Mouse (Mus musculus) Patski (cell line): ENCODE data around the gene Ncmap. TPM values are rescaled to one million over a fixed set of nuclear protein-coding genes. Genes with fewer than 3 reads are reported as not detected.

Experiments
- ATAC-seq: fragments of 100-300 bp; one replicate; pipeline ENCODE4 v1.8.0; 2021
- CTCF ChIA-PET: fragments of 350-600 bp; sonication (Branson Sonifier 250); formaldehyde crosslinking; loops from one replicate; lab custom pipeline; 2022; ENCODE audit warnings: inconsistent platforms; lab: Charles Lee
- POLR2A ChIA-PET: fragments of 350-600 bp; sonication (Branson Sonifier 250); formaldehyde crosslinking; loops from one replicate; lab custom pipeline; 2022; ENCODE audit warnings: antibody characterized with exemption, inconsistent platforms; lab: Charles Lee
- DNase-seq: peaks from one replicate; pipeline ENCODE4 v3.0.0-alpha.2; 2011; ENCODE audit warnings: low read depth, low spot score
- H3K27me3 ChIP-seq: fragments of 371-371 bp; one replicate; pipeline ENCODE4 v1.5.1; 2021
- CTCF ChIP-seq: fragments of 100-300 bp; IDR thresholded peaks from one replicate; pipeline ENCODE4 v1.5.1; 2021
- in situ Hi-C: fragments of 300-500 bp; cut with MboI; formaldehyde crosslinking; loops from 3 replicates; pipeline ENCODE4 v1.11.1; 2018; ENCODE audit warnings: low pct_unique_long_range_greater_than_20kb, mixed read lengths
- polyA plus RNA-seq: library from polyadenylated mRNA; unstranded; gene quantifications from one replicate; pipeline ENCODE4 v1.2.3, GENCODE M21; 2021

The Ncmap gene
- polyA plus RNA-seq, 1 experiment from 2014 or later = not detected

DNA sequence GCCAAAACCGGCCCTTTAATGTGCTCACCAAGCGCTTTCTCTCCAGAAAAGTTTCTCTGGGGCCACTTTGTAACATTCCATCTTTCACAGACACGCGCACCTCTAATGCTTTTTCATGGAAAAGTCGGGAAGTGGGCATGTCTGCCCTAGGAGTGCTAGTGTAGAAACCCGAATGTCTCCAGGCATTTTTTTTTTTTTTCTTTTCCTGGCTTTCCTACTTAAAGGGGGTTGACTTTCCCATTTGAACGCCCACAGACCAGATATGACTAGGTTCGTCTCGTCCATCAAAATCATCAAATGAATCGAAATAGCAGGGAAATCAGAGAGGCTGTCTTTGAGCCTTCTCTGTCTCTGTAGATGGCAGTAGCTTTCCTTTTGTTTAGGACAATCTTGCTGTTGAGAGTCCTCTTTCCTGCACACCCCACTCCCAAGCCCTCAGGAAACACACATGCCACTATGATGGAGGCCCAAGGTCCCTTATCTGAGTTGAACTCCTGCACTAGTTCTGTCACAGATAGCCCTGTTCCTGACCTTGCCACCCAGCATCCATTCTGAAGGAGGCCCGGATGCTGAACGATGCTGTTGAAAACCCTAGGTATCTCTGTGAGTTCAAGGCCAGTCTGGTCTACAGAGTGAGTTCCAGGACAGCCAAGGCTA lies 44.1 kb downstream of the Ncmap start:
- H3K27me3 ChIP-seq = no peaks in the 10 kb centered on the region
- TF ChIP-seq CTCF = no peak
- in situ Hi-C loops = no loop called here
- ChIA-PET CTCF (interaction anchor here (0.8 to 0.9 kb wide), 2 partner anchors 58 to 204 kb away, joined by 3 read pairs; no protein-coding TSS in a partner anchor), POLR2A (no interaction called here)
- DNase-seq = no peak
- peak; percentile 17 for ATAC-seq

DNA sequence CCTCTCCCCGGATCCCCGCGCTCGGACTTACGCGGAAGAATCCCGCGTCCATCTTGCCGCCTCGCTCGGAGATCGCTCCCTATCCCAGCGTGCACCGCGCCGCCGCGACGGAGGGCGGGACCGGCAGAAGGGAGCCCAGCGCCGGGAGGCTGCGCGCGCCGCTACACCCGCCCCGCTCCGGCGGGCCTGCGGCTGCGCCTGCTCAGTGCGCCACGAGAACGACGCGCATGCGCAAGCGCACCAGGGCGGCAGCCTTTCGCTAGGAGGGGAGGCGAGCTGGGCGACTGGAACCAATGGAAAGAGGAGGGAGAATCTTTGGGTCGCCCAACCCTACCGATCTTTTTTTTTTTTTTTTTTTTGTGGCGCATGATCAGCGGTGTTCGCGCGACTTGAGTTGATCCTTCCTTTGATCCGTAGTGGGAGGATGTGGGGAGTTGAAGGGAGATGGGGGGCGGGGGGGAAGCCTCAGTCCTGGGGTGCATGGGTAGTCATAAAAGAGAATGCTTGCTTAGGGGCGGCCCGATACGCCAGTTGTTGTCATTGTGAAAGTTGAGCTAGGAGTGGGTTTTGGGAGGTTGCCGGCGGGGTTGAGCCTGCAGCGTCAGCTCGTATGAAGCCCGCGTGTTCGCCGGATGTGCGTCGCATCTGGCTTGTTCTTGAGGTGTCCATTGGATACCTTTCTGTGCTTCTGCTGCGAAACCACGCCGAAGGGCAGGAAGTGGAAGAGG lies 44.8 kb downstream of the Ncmap start, which contains the start of gene Srrm1:
Gene Srrm1, minus strand, starts transcription at position 256 of the 728 bp plus-strand sequence.
- no peak for TF ChIP-seq CTCF
- no peaks in the 10 kb centered on the region for H3K27me3 ChIP-seq
- ChIA-PET CTCF (interaction anchor here (0.8 to 0.9 kb wide), 2 partner anchors 58 to 203 kb away, joined by 3 read pairs; no protein-coding TSS in a partner anchor), POLR2A (no interaction called here)
- peak; percentile 93 for DNase-seq
- in situ Hi-C loops = no loop called here
- ATAC-seq = peak; percentile 78

DNA sequence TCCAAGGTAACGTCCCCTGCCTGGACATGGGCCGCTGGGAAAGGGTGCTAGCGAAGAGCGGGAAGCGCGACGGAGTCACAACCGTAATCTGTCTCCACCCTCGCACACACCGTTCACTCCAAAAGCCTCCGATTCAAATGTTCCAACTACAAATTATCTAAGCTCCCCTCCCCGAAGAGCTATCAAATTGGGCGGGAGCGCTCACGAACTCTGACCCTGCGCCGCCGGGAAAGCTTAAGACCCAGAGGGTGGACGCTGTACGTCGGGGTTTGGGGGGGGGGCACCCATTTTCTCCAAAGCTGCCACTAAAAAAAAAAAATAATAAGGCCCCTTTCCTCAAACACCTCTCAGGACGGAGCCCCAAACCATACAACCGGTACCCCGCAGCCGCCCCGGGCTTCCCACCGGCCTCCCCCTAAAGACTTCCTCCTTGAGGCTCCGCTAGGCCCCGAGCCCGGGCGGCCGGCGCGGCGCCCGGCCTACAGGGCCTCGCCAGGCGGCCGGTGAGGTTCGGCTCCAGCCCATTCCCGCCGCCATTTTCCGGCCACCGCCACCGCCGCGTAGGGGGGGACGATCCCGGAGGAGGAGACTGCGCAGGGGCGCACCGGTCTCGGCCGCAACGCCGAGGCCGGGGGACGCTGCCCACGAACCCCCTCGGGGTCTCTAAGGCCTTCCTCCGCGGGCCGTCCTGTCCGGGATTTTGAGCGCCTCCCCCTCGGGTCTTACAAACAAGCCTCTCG lies 45.5 kb downstream of the Ncmap start:
- CTCF ChIA-PET = interaction anchor here (1.0 kb wide), 1 partner anchor 14 kb away, joined by 3 read pairs; no protein-coding TSS in a partner anchor
- peak; percentile 13 for ATAC-seq
- DNase-seq = no peak
- TF ChIP-seq CTCF = no peak
- H3K27me3 ChIP-seq = no peaks in the 10 kb centered on the region
- in situ Hi-C loops = no loop called here
- POLR2A ChIA-PET = interaction anchor here (0.9 to 1.2 kb wide), 2 partner anchors 15 to 32 kb away, joined by 3 to 5 read pairs; no protein-coding TSS in a partner anchor

- CTCF ChIA-PET = no interaction called here
- ATAC-seq (no peak), DNase-seq (no peak)
- in situ Hi-C loops = no loop called here
- H3K27me3 ChIP-seq = no peaks in the 10 kb centered on the region
- POLR2A ChIA-PET = interaction anchor here (0.6 to 1.6 kb wide), 2 partner anchors 15 to 65 kb away, joined by 3 read pairs; partner anchors contain the start of gene Clic4
- no peak for TF ChIP-seq CTCF
Measured at GRCm38 (mm10) chr4:135337376-135337942, 60.6 kb downstream of the Ncmap start.

DNA sequence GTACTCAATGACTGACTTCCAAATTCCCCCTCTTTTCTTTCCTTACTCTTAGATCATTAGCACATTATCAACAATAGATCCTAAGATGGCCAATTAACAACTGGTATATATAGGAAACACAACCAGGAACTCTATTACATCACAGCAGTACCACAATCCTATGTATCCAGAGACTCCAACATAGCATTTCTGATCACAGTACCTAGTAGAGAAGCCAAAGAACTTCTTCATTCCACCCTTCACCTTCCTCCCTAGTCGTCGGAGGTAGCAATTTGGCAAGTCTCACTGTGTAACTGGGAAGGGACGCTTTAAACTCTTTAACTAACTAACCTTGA lies 62.0 kb downstream of the Ncmap start:
- DNase-seq (no peak), ATAC-seq (no peak)
- no peaks in the 10 kb centered on the region for H3K27me3 ChIP-seq
- in situ Hi-C loops = no loop called here
- POLR2A ChIA-PET = no interaction called here
- no peak for TF ChIP-seq CTCF
- CTCF ChIA-PET = no interaction called here

- DNase-seq (no peak), ATAC-seq (no peak)
- in situ Hi-C loops = no loop called here
- no peak for TF ChIP-seq CTCF
- ChIA-PET CTCF (no interaction called here), POLR2A (no interaction called here)
- H3K27me3 ChIP-seq = no peaks in the 10 kb centered on the region
Measured at GRCm38 (mm10) chr4:135335327-135336022, 62.6 kb downstream of the Ncmap start.

DNA sequence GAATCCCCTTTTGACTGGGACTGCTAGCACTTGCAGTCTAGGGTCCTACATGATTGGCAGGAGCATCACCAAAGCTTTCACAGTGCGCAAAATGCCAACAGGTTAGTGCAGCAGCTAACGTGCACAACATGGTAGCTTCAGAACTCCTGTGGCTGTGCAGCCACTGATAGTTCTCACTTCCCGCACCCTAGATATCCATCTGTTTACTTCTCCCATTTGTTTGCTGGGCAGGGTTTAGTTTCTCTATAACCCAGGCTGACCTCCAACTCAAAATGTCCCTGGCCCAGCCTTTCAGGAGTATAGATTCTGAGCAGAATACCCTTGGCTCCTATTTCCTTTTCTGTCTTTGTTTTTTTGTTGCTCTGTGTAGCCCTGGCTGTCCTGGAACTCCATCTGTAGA lies 71.6 kb downstream of the Ncmap start:
- ATAC-seq = no peak
- no peaks in the 10 kb centered on the region for H3K27me3 ChIP-seq
- CTCF ChIA-PET = no interaction called here
- in situ Hi-C loops = no loop called here
- POLR2A ChIA-PET = no interaction called here
- no peak for TF ChIP-seq CTCF
- no peak for DNase-seq

DNA sequence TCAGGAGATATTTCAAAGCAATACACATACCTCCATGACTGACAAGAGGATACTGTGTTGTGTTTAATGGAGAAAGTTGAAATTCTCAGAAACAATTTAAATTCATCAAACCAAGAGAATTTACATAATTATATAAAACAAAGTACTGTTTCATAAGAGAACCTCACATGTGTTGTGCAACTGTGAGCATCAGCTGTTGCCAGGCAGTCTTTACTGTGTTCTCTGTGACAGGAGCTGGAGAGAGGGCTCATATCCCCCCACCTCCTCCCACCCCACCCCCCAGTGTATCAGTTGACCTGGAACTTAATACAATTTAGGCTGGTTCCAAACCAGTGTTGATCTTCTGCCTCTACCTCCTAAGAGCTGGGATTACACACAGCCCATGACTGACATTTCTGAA lies 72.0 kb downstream of the Ncmap start:
- in situ Hi-C loops = no loop called here
- DNase-seq = no peak

DNA sequence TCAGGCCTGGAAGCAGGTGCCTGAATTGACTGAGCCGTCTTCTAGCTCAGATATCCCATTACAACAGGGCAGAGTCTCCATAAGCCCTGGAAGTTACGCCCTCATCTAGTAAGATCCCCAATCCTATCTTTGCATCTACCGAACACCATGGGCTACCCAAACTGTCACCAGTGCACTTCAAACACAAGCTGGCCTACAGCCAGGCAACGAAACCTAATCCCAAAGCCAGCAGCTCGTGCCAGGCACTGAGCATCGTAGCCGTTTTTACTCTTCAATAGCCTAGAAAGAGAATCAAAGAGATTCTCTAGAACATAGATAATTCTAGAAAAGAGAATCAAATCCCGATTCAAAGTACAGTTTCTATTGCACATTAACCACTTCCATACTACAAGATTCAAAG lies 75.0 kb downstream of the Ncmap start:
- ATAC-seq (no peak), DNase-seq (no peak)
- ChIA-PET POLR2A (no interaction called here), CTCF (no interaction called here)
- no peak for TF ChIP-seq CTCF
- in situ Hi-C loops = loop anchor here (5.0 kb wide), 1 partner anchor 376 kb away; no protein-coding TSS in a partner anchor
- H3K27me3 ChIP-seq = no peaks in the 10 kb centered on the region

More for the DNA sequence above, 72.0 kb downstream of the Ncmap start:
- TF ChIP-seq CTCF = no peak
- H3K27me3 ChIP-seq = no peaks in the 10 kb centered on the region
- POLR2A ChIA-PET = no interaction called here
- no peak for ATAC-seq
- CTCF ChIA-PET = no interaction called here

Other genes starting within 250 kb of the Ncmap start
- gene Clic4, start 125.4 kb downstream of the Ncmap start, polyA plus RNA-seq = 196 TPM
- gene Srrm1, start 44.9 kb downstream of the Ncmap start, polyA plus RNA-seq = 102 TPM
- gene Rcan3, start 35.6 kb upstream of the Ncmap start, polyA plus RNA-seq = 21.7 TPM
- not detected for gene Stpg1, start 96.6 kb upstream of the Ncmap start, polyA plus RNA-seq
- gene Nipal3, start 96.8 kb upstream of the Ncmap start, polyA plus RNA-seq = 11.0 TPM
- gene Grhl3, start 175.4 kb upstream of the Ncmap start, polyA plus RNA-seq = not detected